Mouse (Mus musculus): Measurements from ENCODE around the gene Spock1. TPM values are rescaled to one million over a fixed set of nuclear protein-coding genes. Genes with fewer than 3 reads are reported as not detected.

Gene Spock1
- polyA plus RNA-seq, 1 experiment from 2014 or later, result 1.7 TPM

DNA sequence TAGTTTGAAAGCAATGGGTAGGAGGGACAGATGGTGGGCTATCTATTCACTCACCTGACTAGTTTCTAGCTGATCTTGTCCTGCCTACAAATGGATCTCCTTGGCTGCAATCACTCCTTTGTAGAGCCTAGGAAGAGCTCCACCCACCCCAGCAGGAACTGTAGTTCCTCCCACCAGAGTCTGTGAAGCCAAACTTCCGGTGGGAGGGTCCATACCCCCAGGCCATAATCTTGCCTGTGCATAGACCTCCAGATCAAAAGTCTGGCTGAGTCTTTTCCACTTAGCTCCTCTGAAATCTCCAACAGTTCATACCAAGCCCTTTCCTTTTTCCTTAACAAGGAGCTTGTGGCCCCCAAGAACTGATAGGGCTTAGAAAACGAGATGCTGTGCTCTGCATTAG, 78.0 kb downstream of the Spock1 start:
- peaks cover 9% of the 10 kb centered on the region for H3K4me1 ChIP-seq (ENCODE audit: control insufficient read depth, insufficient read depth, low read length)
- no peaks in the 10 kb centered on the region for H3K9me3 ChIP-seq (ENCODE audit: control insufficient read depth, low read length)
- H3K9ac ChIP-seq (ENCODE audit: low read depth, low read length), result no peak overlapping the region
- H3K4me2 ChIP-seq (ENCODE audit: low read depth, low read length), result no peak overlapping the region
- no peak overlapping the region for H3K27ac ChIP-seq (ENCODE audit: low read length)
- 37% methylated on average over 2 of the region's 2 CpGs for WGBS
- no peaks in the 10 kb centered on the region for H3K27me3 ChIP-seq (replicated peaks; ENCODE audit: control insufficient read depth, insufficient read depth, low read length)
- H3K4me3 ChIP-seq (ENCODE audit: low read length), result no peak overlapping the region
- no peak for ATAC-seq
- H3K36me3 ChIP-seq (ENCODE audit: control insufficient read depth, insufficient read depth, low read length), result no peaks in the 10 kb centered on the region

GRCm38 (mm10) chr13:57816276-57816675, 91.9 kb downstream of the Spock1 start:
- Histone ChIP-seq H3K9ac (ENCODE audit: low read depth, low read length) (no peak overlapping the region), H3K4me3 (ENCODE audit: low read length) (no peak overlapping the region), H3K27me3 (replicated peaks; ENCODE audit: control insufficient read depth, insufficient read depth, low read length) (no peaks in the 10 kb centered on the region), H3K27ac (ENCODE audit: low read length) (no peak overlapping the region), H3K4me1 (ENCODE audit: control insufficient read depth, insufficient read depth, low read length) (no peaks in the 10 kb centered on the region), H3K9me3 (ENCODE audit: control insufficient read depth, low read length) (peaks cover 3% of the 10 kb centered on the region; the same call in 1 of the 2 replicates), H3K4me2 (ENCODE audit: low read depth, low read length) (no peak overlapping the region), H3K36me3 (ENCODE audit: control insufficient read depth, insufficient read depth, low read length) (no peaks in the 10 kb centered on the region)
- no peak for ATAC-seq
- 77% methylated on average over 11 of the region's 11 CpGs for WGBS

DNA sequence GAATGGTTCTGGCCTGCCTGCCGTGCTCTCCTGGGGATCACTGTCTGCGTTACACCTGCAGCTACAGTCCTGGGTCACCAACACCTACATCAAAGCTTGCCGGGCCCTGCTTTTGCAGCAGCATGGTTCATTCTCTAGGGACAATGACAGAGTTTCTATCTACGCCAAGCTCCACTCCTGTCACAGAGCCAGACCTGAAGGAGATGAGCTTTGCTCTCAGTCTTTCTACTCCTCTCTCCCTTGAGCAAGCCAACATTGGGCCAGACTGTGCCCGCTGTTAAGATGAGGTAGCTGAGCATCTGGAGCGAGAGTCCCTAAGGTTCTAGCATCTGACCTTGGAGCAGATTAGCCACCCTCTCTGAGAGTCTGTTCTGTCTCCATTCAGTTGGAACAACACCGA, 95.5 kb downstream of the Spock1 start:
- Histone ChIP-seq H3K4me2 (ENCODE audit: low read depth, low read length) (no peak overlapping the region), H3K9ac (ENCODE audit: low read depth, low read length) (no peak overlapping the region), H3K36me3 (ENCODE audit: control insufficient read depth, insufficient read depth, low read length) (no peaks in the 10 kb centered on the region), H3K4me3 (ENCODE audit: low read length) (no peak overlapping the region), H3K27me3 (replicated peaks; ENCODE audit: control insufficient read depth, insufficient read depth, low read length) (no peaks in the 10 kb centered on the region), H3K9me3 (ENCODE audit: control insufficient read depth, low read length) (no peaks in the 10 kb centered on the region), H3K4me1 (ENCODE audit: control insufficient read depth, insufficient read depth, low read length) (no peaks in the 10 kb centered on the region), H3K27ac (ENCODE audit: low read length) (no peak overlapping the region)
- WGBS, result 87% methylated on average over 7 of the region's 7 CpGs
- ATAC-seq, result no peak

DNA sequence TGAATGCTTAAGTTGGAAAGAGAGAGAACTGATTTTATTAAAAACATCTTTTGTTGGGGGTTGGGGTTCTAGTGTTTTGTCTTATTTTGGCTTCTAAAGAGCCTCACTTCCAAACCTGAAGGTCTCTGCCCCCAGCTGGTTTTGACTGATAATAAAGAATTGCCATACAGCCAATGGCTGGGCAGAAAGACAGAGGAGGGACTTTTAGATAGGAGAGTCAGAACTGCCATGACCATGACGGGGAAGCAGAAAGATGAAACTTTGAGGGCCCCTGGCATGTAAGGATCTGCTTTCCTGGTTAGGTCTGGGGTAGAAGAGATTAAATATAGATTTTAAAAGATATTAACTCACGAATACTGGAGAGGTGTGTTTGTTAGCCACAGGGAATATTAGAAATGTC, 96.9 kb downstream of the Spock1 start:
- 75% methylated on average over 2 of the region's 2 CpGs for WGBS
- no peak overlapping the region for H3K4me2 ChIP-seq (ENCODE audit: low read depth, low read length)
- no peak overlapping the region for H3K27ac ChIP-seq (ENCODE audit: low read length)
- H3K27me3 ChIP-seq (replicated peaks; ENCODE audit: control insufficient read depth, insufficient read depth, low read length), result no peaks in the 10 kb centered on the region
- H3K4me3 ChIP-seq (ENCODE audit: low read length), result no peak overlapping the region
- no peaks in the 10 kb centered on the region for H3K36me3 ChIP-seq (ENCODE audit: control insufficient read depth, insufficient read depth, low read length)
- no peaks in the 10 kb centered on the region for H3K4me1 ChIP-seq (ENCODE audit: control insufficient read depth, insufficient read depth, low read length)
- ATAC-seq, result no peak
- no peaks in the 10 kb centered on the region for H3K9me3 ChIP-seq (ENCODE audit: control insufficient read depth, low read length)
- H3K9ac ChIP-seq (ENCODE audit: low read depth, low read length), result no peak overlapping the region

GRCm38 (mm10) chr13:57810816-57811215, 97.3 kb downstream of the Spock1 start:
- no peak for ATAC-seq
- WGBS, result 37% methylated on average over 2 of the region's 2 CpGs
- H3K9ac ChIP-seq (ENCODE audit: low read depth, low read length), result no peak overlapping the region

GRCm38 (mm10) chr13:57810083-57810482, 98.0 kb downstream of the Spock1 start:
- H3K9ac ChIP-seq (ENCODE audit: low read depth, low read length), result no peak overlapping the region
- no peak for ATAC-seq
- no peak overlapping the region for H3K27ac ChIP-seq (ENCODE audit: low read length)
- 57% methylated on average over 5 of the region's 5 CpGs for WGBS
- no peaks in the 10 kb centered on the region for H3K27me3 ChIP-seq (replicated peaks; ENCODE audit: control insufficient read depth, insufficient read depth, low read length)
- H3K4me2 ChIP-seq (ENCODE audit: low read depth, low read length), result no peak overlapping the region
- no peaks in the 10 kb centered on the region for H3K4me1 ChIP-seq (ENCODE audit: control insufficient read depth, insufficient read depth, low read length)
- H3K36me3 ChIP-seq (ENCODE audit: control insufficient read depth, insufficient read depth, low read length), result no peaks in the 10 kb centered on the region
- no peak overlapping the region for H3K4me3 ChIP-seq (ENCODE audit: low read length)
- no peaks in the 10 kb centered on the region for H3K9me3 ChIP-seq (ENCODE audit: control insufficient read depth, low read length)

More at GRCm38 (mm10) chr13:57810816-57811215, 97.3 kb downstream of the Spock1 start:
- no peaks in the 10 kb centered on the region for H3K9me3 ChIP-seq (ENCODE audit: control insufficient read depth, low read length)
- H3K27me3 ChIP-seq (replicated peaks; ENCODE audit: control insufficient read depth, insufficient read depth, low read length), result no peaks in the 10 kb centered on the region
- no peaks in the 10 kb centered on the region for H3K4me1 ChIP-seq (ENCODE audit: control insufficient read depth, insufficient read depth, low read length)
- no peak overlapping the region for H3K27ac ChIP-seq (ENCODE audit: low read length)
- no peak overlapping the region for H3K4me2 ChIP-seq (ENCODE audit: low read depth, low read length)
- no peaks in the 10 kb centered on the region for H3K36me3 ChIP-seq (ENCODE audit: control insufficient read depth, insufficient read depth, low read length)
- no peak overlapping the region for H3K4me3 ChIP-seq (ENCODE audit: low read length)

DNA sequence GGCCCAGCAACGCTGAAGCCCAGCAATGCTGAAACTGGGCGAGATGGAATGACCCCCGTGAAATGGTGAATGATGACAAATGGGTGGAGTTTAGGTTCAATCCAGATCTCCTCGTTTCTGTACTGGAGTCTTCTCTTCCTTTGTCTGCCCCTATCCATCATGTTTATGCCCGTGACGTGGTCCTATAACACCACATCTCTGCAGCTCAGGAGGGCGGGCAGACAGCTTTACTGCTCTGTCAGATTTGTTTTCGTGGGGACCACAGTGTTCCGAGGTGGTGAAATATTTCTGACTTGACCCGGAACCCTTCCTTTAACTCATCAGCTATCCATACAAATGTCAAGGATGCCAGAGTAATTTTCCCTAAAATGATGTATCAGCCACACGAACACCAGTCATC, 98.5 kb downstream of the Spock1 start:
- Histone ChIP-seq H3K4me2 (ENCODE audit: low read depth, low read length) (no peak overlapping the region), H3K9ac (ENCODE audit: low read depth, low read length) (no peak overlapping the region), H3K36me3 (ENCODE audit: control insufficient read depth, insufficient read depth, low read length) (no peaks in the 10 kb centered on the region), H3K4me3 (ENCODE audit: low read length) (no peak overlapping the region), H3K9me3 (ENCODE audit: control insufficient read depth, low read length) (no peaks in the 10 kb centered on the region), H3K27ac (ENCODE audit: low read length) (no peak overlapping the region), H3K27me3 (replicated peaks; ENCODE audit: control insufficient read depth, insufficient read depth, low read length) (no peaks in the 10 kb centered on the region), H3K4me1 (ENCODE audit: control insufficient read depth, insufficient read depth, low read length) (no peaks in the 10 kb centered on the region)
- WGBS, result 57% methylated on average over 11 of the region's 11 CpGs
- ATAC-seq, result no peak

DNA sequence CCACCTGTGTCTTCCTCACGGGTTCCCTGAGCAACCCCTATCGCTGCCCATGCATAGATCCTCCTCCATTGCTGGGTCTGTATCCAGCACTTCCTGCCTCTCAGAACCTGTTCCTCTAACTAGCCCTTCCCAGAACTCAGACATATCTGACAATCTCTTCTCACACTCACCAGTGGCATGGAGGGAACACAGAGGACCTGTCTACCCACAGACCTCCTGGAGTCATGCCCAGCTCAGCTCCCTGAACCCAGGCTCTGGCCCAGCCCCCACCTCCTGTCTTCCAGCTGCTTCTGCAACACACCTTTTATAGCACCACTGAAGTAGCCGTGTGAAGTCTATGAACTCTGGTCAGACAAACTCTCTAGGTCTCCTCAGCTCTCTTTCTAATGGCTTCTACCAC, 101.3 kb downstream of the Spock1 start:
- no peak overlapping the region for H3K27ac ChIP-seq (ENCODE audit: low read length)
- WGBS, result 72% methylated on average over 3 of the region's 3 CpGs

DNA sequence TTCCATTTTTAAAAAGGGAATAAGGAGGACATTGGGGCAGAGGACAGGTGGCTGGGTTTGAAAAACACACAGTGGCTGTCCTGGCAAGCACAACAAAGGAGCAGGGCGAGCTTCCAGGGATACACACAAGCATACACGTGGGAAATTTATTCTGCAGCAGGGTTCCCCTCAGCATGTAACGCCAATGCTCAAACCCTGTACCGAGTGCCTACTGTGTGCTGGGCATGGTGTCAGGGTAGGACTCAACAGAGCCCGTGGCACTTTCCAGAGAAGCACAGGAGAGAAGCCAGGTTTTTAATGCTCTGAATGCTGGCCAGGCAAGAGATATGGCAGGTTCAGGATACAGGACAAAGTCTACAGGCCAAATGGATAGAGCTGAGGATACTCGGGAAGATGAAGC, 101.8 kb downstream of the Spock1 start:
- Histone ChIP-seq H3K9me3 (ENCODE audit: control insufficient read depth, low read length) (no peaks in the 10 kb centered on the region), H3K9ac (ENCODE audit: low read depth, low read length) (no peak overlapping the region), H3K27me3 (replicated peaks; ENCODE audit: control insufficient read depth, insufficient read depth, low read length) (no peaks in the 10 kb centered on the region), H3K4me3 (ENCODE audit: low read length) (no peak overlapping the region), H3K4me2 (ENCODE audit: low read depth, low read length) (no peak overlapping the region), H3K36me3 (ENCODE audit: control insufficient read depth, insufficient read depth, low read length) (no peaks in the 10 kb centered on the region), H3K27ac (ENCODE audit: low read length) (no peak overlapping the region), H3K4me1 (ENCODE audit: control insufficient read depth, insufficient read depth, low read length) (no peaks in the 10 kb centered on the region)
- WGBS, result 77% methylated on average over 6 of the region's 6 CpGs
- no peak for ATAC-seq

More for the DNA sequence above, 101.3 kb downstream of the Spock1 start:
- no peaks in the 10 kb centered on the region for H3K36me3 ChIP-seq (ENCODE audit: control insufficient read depth, insufficient read depth, low read length)
- no peaks in the 10 kb centered on the region for H3K27me3 ChIP-seq (replicated peaks; ENCODE audit: control insufficient read depth, insufficient read depth, low read length)
- ATAC-seq, result no peak
- no peaks in the 10 kb centered on the region for H3K9me3 ChIP-seq (ENCODE audit: control insufficient read depth, low read length)
- no peak overlapping the region for H3K9ac ChIP-seq (ENCODE audit: low read depth, low read length)
- no peaks in the 10 kb centered on the region for H3K4me1 ChIP-seq (ENCODE audit: control insufficient read depth, insufficient read depth, low read length)
- no peak overlapping the region for H3K4me2 ChIP-seq (ENCODE audit: low read depth, low read length)
- no peak overlapping the region for H3K4me3 ChIP-seq (ENCODE audit: low read length)

- H3K4me3 ChIP-seq (ENCODE audit: low read length), result no peak overlapping the region
- no peaks in the 10 kb centered on the region for H3K27me3 ChIP-seq (replicated peaks; ENCODE audit: control insufficient read depth, insufficient read depth, low read length)
- H3K4me2 ChIP-seq (ENCODE audit: low read depth, low read length), result no peak overlapping the region
- no peak overlapping the region for H3K27ac ChIP-seq (ENCODE audit: low read length)
- H3K36me3 ChIP-seq (ENCODE audit: control insufficient read depth, insufficient read depth, low read length), result no peaks in the 10 kb centered on the region
- H3K9me3 ChIP-seq (ENCODE audit: control insufficient read depth, low read length), result no peaks in the 10 kb centered on the region
- H3K9ac ChIP-seq (ENCODE audit: low read depth, low read length), result no peak overlapping the region
- no peaks in the 10 kb centered on the region for H3K4me1 ChIP-seq (ENCODE audit: control insufficient read depth, insufficient read depth, low read length)
- whole genome bisulfite sequencing, result 91% methylated on average over 2 of the region's 2 CpGs
- no peak for ATAC-seq
Observed at GRCm38 (mm10) chr13:57798633-57799032, 109.5 kb downstream of the Spock1 start.
